9 mouse cellular contexts compared by ENCODE assay signal in genomic region chr5:73129871-73130270, GRCm38 (mm10).
DNase-seq lines count a peak whose midpoint lies in the region; ATAC-seq and TF ChIP-seq lines count a peak whose summit lies in the region.
"Had no signal": no experiment of that assay in that cellular context is flagged by ENCODE, and none has a peak within 500 bp of the region (broad histone marks: within the 10 kb centered on the region; RNA-seq: fewer than 3 reads in every experiment).

No protein-coding gene starts in this region.

- H3K4me2 ChIP-seq in kidney, embryonic 15.5 days: no peak overlapping the region
- H3K4me2 ChIP-seq in hindbrain, postnatal 0 days (ENCODE audit: low read depth, low read length): no peak overlapping the region

- H3K27me3 ChIP-seq in kidney, adult 2 months (replicated peaks; ENCODE audit: control insufficient read depth, insufficient read depth, low read length): no peaks in the 10 kb centered on the region
- H3K27me3 ChIP-seq in kidney, embryonic 15.5 days: no peaks in the 10 kb centered on the region
- H3K27me3 ChIP-seq in hindbrain, postnatal 0 days (ENCODE audit: insufficient read depth, low read length): no peaks in the 10 kb centered on the region

- TF ChIP-seq POLR2A in kidney, adult 2 months (IDR thresholded peaks at IDR 0.05; ENCODE audit: low read depth, low read length): no peak
- no peak for TF ChIP-seq POLR2A in brain, embryonic 14.5 days (IDR thresholded peaks at IDR 0.05; ENCODE audit: borderline replicate concordance, extremely low read depth, insufficient read depth, insufficient read length, poor library complexity, severe bottlenecking)

- H3K4me1 ChIP-seq in kidney, adult 2 months (ENCODE audit: control insufficient read depth, insufficient read depth, low read length): no peaks in the 10 kb centered on the region
- no peaks in the 10 kb centered on the region for H3K4me1 ChIP-seq in kidney, embryonic 15.5 days
- H3K4me1 ChIP-seq in hindbrain, postnatal 0 days (ENCODE audit: insufficient read depth, low read length): no peaks in the 10 kb centered on the region

- TF ChIP-seq CTCF in kidney, adult 2 months (conservative IDR thresholded peaks at IDR 0.05; ENCODE audit: insufficient read depth, insufficient read length, low read depth, low read length): no peak
- no peak for TF ChIP-seq CTCF in brain, embryonic 14.5 days (IDR thresholded peaks at IDR 0.05; ENCODE audit: borderline replicate concordance, extremely low read depth, insufficient read depth, insufficient read length)
- no peak for TF ChIP-seq CTCF in hindbrain, postnatal 0 days (IDR thresholded peaks at IDR 0.05; ENCODE audit: low read depth)

- H3K9ac ChIP-seq in kidney, embryonic 15.5 days: no peak overlapping the region
- no peak overlapping the region for H3K9ac ChIP-seq in hindbrain, postnatal 0 days (replicated peaks; ENCODE audit: low read length)

- no peaks in the 10 kb centered on the region for H3K9me3 ChIP-seq in kidney, embryonic 15.5 days (replicated peaks)
- H3K9me3 ChIP-seq in hindbrain, postnatal 0 days (ENCODE audit: low read length): no peaks in the 10 kb centered on the region

- ATAC-seq in kidney, embryonic 15.5 days (replicated peaks; ENCODE audit: low FRiP score): no peak
- peak; percentile 73 for ATAC-seq in hindbrain, postnatal 0 days

- H3K4me3 ChIP-seq in kidney, adult 2 months (ENCODE audit: insufficient read depth, low read depth, low read length): no peak overlapping the region
- H3K4me3 ChIP-seq in kidney, embryonic 15.5 days (replicated peaks): no peak overlapping the region
- no peak overlapping the region for H3K4me3 ChIP-seq in hindbrain, postnatal 0 days (ENCODE audit: low read length)

- peak; percentile 24 for DNase-seq in kidney, adult 2 months
- DNase-seq in brain, embryonic 14.5 days (ENCODE audit: low read depth): peak; percentile 91
- DNase-seq in hindbrain, postnatal 0 days (ENCODE audit: low spot score): peak; percentile 75
- DNase-seq in lung, postnatal 36 days: peak; percentile 41
- DNase-seq in embryo, embryonic 9.5 days (ENCODE audit: extremely low spot score): no peak
- DNase-seq in ovary, postnatal 36 days (ENCODE audit: low spot score): no peak
- no peak for DNase-seq in gastrocnemius, adult 8-10 months (ENCODE audit: low spot score in 2 of 2)
- DNase-seq: thymus, adult 18-20 months had no signal

- 68% methylated on average over 5 of the region's 5 CpGs for WGBS in kidney, adult 2 months
- WGBS in kidney, embryonic 15.5 days: 73% methylated on average over 5 of the region's 5 CpGs
- WGBS in hindbrain, postnatal 0 days: 28% methylated on average over 5 of the region's 5 CpGs

- H3K36me3 ChIP-seq in kidney, adult 2 months (ENCODE audit: control insufficient read depth, insufficient read depth, low read length): peaks cover 3% of the 10 kb centered on the region; the same call in 1 of the 2 replicates
- peaks cover 45% of the 10 kb centered on the region for H3K36me3 ChIP-seq in kidney, embryonic 15.5 days
- peaks cover 4% of the 10 kb centered on the region; the same call in 1 of the 2 replicates for H3K36me3 ChIP-seq in hindbrain, postnatal 0 days (ENCODE audit: insufficient read depth, low read length)

- H3K27ac ChIP-seq in kidney, adult 2 months (ENCODE audit: insufficient read depth, low read depth, low read length): no peak overlapping the region
- no peak overlapping the region for H3K27ac ChIP-seq in kidney, embryonic 15.5 days
- H3K27ac ChIP-seq in hindbrain, postnatal 0 days: 0 out of 2 replicates have a peak overlapping the region, but pooled peaks have one; percentile 26

Comparison
In these comparisons a context has a peak if more than half of its experiments do, and no peak if none do; other contexts are left out.
1. DNase-seq: peak in kidney, adult 2 months (single experiment), brain, embryonic 14.5 days (single experiment), hindbrain, postnatal 0 days (single experiment) and lung, postnatal 36 days (single experiment); none in embryo, embryonic 9.5 days (single experiment), ovary, postnatal 36 days (single experiment) and gastrocnemius, adult 8-10 months (0 of 2).